Mouse (Mus musculus): Measurements from ENCODE around the gene Setx.

DNA sequence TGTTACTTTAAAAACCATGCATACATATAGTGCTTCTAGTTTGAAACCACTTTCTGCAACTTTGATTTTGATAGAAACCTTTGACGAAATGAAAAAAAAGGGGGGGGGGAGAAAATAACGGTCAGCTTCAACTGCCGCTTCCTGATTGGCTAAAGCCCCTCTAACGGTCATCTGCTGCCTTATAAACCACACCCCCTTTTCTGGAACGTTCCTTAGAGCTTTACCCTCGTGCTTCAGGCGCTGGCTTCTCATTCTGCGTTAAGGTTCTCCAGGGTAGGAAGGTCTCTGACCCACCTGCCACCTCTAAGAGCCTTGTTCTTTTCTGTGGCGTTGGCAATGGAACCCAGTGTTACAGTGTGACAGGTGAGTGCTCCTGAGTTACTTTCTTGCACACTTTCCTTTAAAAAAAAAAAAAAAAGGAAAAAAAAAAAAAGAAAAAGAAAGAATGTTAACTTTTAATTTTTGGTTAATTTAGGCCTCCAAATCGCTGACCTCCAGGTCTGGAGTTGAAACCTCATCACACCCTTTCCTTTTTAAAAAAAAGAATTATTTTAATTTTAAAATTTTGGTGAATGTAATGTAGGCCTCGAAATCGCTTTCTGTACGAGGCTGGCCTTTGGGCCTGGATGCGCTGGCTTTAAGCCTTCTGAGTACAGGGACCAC, at the start of gene Setx:
- TF ChIP-seq CTCF (IDR thresholded peaks at IDR 0.05; ENCODE audit: low read depth, low read length) (no peak), POLR2A (IDR thresholded peaks at IDR 0.05; ENCODE audit: extremely low read depth, insufficient read depth, low read length) (no peak)

Measured in liver, adult 2 months (tissue).